Mouse (Mus musculus) lung, adult 2 months (tissue): Measurements from ENCODE around the gene Blmh. TPM values are rescaled to one million over a fixed set of nuclear protein-coding genes. Genes with fewer than 3 reads are reported as not detected.
"Not testable (repeated sequence)": the region's sequence is repeated elsewhere in the genome, so short reads cannot be mapped to it uniquely, and the experiment has no call there.

Source experiments
- DNase-seq: peaks from one replicate; pipeline ENCODE4 v3.0.0; 2022
- H3K4me1 ChIP-seq: fragments of 200-500 bp; 2 replicates; pipeline ENCODE4 v1.6.1; 2011; ENCODE audit warnings: low read length; ENCODE audit not compliant: control insufficient read depth, insufficient read depth
- H3K4me3 ChIP-seq: fragments of 200-500 bp; replicated peaks from 2 replicates; pipeline ENCODE3; 2011; ENCODE audit warnings: low read depth, mild to moderate bottlenecking, control low read depth, low read length; ENCODE audit errors: extremely low read depth
- CTCF ChIP-seq: fragments of 200-500 bp; IDR thresholded peaks from 2 replicates; pipeline ENCODE4 v1.5.1; 2011; ENCODE audit warnings: mild to moderate bottlenecking, low read length, control low read depth; ENCODE audit not compliant: insufficient read depth
- POLR2A ChIP-seq: fragments of 200-500 bp; IDR thresholded peaks from 2 replicates; pipeline ENCODE4 v1.6.1; 2011; ENCODE audit warnings: low read depth, mild to moderate bottlenecking, control low read depth, low read length, borderline replicate concordance; ENCODE audit errors: extremely low read depth
- WGBS: fragments of 180-500 bp; shearing (Covaris S2); methylation state at CpG from one replicate; pipeline ENCODE4 v1.1.7; 2018; 5-methylcytosine and 5-hydroxymethylcytosine counted together
- polyA plus RNA-seq: library from polyadenylated mRNA; depleted of rRNA; stranded (reverse); fragments of >200 nt; gene quantifications from 2 replicates; pipeline ENCODE4 v1.2.3, GENCODE M21; 2012

Gene Blmh
- polyA plus RNA-seq, 1 experiment: 20.1 TPM

DNA sequence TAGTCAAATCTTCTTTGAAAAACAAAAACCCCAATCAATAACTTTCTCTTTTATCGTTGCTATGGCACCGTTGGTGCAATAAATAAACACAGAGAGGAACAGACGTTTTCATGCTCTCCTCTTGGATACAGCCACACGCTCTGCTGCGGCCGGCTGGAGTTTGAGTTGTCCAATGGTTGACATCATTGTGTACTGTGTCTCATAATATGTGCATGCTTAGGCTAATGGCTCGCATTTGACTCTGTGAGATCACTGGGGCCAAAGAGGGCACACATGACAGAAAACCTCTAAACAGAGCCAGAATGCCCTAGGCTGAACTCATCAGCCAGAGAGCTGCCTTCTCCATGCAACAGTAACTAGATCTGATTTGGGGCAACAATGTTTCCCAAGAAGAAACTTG is 10.2 kb upstream of the Blmh start:
- H3K4me1 ChIP-seq: no peaks in the 10 kb centered on the region; the same call in 1 of the 2 replicates
- no peak overlapping the region for H3K4me3 ChIP-seq
- no peak for DNase-seq
- TF ChIP-seq CTCF (no peak), POLR2A (no peak)
- 39% methylated on average over 7 of the region's 7 CpGs for WGBS

DNA sequence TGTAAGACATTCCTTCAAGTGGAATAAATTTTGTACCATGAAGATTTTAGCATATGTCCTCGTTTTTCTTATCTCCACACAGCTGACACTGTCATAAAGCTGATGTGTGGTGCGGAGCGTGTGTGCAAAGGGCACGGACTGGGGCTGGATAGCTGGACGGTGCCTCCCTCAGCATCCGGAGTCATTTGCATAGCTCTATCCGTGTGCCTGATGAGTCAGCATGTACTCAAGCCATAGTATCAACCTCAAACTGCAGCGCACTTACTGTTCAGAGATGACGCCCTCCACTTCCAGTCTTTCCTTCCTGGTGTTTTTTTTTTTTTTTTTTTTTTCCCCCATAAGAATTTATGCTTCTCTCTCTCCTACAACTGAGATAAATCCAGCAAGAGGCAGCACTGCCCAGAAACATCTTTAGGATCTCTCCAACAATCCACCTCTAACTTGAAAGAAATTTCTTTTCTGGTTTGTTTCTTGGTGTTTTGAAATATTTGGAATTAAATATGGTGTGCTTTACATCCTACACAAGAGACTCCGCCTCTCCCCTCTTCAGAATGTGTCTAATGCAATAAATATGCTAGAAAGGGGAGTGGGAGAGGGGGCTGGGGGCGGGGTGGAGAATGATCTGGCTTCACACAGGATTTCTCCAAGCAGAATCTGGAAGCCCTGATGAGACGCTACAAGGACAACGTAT is 7.9 kb upstream of the Blmh start:
- TF ChIP-seq POLR2A (no peak), CTCF (no peak)
- Histone ChIP-seq H3K4me1 (no peaks in the 10 kb centered on the region; the same call in 1 of the 2 replicates), H3K4me3 (no peak overlapping the region)
- no peak for DNase-seq
- WGBS: 30% methylated on average over 13 of the region's 13 CpGs

DNA sequence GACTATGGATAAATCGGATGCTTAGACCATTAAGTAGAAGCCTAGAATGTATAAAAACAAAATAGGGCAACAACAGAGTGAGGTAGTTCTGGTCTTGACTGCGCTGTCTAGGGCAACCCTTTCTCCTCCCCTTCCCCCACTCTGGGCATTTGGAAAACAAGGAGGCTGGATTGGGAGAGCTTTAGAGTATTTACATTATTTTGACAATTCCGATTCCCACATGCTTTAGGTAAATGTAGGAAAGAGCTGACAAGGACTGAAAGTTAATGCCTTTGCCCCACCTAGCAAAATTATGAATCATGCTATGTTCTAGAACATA is 7.4 kb upstream of the Blmh start:
- no peak for TF ChIP-seq POLR2A
- no peak for TF ChIP-seq CTCF
- DNase-seq: no peak
- no peaks in the 10 kb centered on the region; the same call in 1 of the 2 replicates for H3K4me1 ChIP-seq
- H3K4me3 ChIP-seq: no peak overlapping the region
- 62% methylated on average over 3 of the region's 3 CpGs for WGBS

DNA sequence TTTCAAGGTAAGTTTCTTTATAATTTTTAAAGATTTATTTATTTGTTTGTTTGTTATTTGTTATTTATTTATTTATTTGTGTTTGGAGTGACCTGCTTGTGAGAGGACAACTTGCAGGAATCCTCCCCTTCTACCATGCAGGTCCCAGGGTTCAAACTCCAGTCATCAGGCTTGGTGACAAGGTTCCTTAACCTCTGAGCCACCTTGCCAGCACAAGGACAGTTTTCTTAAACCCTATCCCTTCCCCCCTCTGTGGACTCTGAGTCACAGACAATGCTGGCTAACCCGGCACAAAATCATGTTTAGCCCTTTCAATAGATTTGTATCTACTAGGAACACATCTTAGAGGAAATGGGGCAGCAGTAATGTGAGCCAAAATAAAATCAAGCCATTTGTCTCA is 4.0 kb upstream of the Blmh start:
- 35% methylated on average over 1 of the region's 1 CpGs for WGBS
- TF ChIP-seq POLR2A (no peak), CTCF (no peak)
- no peaks in the 10 kb centered on the region for H3K4me1 ChIP-seq
- no peak overlapping the region for H3K4me3 ChIP-seq
- no peak for DNase-seq

DNA sequence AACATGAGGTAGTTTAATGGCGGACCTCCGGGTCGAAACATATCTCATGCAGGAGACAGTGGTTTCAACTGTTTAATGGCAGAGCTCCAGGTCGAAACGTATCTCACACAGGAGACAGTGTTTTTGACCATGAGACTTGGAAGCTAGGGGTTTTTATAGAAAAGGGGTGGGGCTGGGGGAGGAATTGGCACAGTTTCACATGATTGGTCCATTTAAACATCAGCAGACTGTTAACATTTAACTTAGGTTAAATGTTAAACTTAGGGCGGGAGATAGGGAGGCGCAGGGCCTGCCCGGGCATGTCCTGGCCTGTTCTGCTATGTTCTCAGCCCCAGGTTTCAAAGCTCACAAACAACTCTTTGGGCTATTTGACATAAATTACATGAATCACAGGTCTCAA is 4.0 kb downstream of the Blmh start:
- not testable (repeated sequence) for H3K4me1 ChIP-seq, DNase-seq, H3K4me3 ChIP-seq
- WGBS: 87% methylated on average over 8 of the region's 8 CpGs

DNA sequence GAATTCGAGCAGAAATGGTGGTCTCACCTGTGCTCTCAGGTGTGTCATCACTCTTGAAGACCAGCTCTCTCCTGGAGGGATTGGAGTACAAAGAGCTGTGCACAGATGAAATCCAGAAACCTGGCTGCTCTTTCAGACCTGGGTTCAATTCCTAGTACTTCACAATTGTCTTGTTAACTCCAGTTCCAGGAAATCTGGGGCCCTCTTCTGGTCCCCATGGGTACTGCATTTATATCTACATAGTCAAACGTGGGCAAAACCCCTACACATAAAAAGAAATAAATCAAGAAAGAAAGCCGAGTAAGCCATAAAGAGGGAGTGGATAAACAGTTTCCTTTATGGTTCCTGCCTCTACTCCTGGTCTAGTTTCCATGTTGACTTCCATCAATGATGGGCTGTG is 8.6 kb downstream of the Blmh start:
- 60% methylated on average over 3 of the region's 3 CpGs for WGBS
- no peak for TF ChIP-seq POLR2A
- TF ChIP-seq CTCF: no peak
- no peak overlapping the region for H3K4me3 ChIP-seq
- no peak for DNase-seq
- no peaks in the 10 kb centered on the region for H3K4me1 ChIP-seq

DNA sequence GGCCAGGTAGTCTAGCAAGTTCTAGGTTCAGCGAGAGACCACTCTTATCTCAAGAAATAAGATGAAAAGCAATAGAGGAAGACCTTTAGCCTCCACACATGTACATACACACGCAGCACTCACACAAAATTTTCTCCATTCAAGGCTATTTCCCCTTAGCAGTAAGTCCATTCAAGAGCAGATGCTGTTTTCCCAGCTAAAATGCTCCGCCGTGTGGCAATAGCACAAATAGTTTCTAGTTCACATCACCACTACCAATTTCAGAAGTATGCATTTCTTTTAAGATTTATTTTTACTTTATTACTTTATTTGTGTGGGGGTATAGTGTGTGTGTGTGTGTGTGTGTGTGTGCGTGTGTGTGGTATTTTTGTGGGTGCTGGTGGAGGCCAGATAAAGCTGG is 12.0 kb downstream of the Blmh start:
- no peak for DNase-seq

DNA sequence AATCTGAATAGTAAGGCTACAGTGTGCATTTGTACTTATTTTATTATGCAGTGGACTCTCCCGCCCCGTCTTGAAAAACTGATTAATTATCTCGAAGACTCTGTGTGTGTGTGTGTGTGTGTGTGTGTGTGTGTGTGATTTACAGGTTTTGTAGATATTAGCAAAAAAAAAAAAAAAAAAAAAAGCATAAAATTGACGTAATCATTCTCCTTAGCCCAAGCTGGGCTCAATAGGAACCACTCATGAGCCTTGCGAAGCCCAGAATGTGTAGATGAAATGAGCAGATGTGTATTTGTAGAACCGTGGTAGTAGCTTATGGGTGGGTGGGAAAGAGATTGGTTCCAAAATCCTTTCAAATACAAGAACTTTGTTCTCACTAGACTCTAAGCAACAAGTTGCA is 20.2 kb downstream of the Blmh start:
- no peak for TF ChIP-seq CTCF
- TF ChIP-seq POLR2A: no peak
- H3K4me1 ChIP-seq: peaks cover 8% of the 10 kb centered on the region
- WGBS: 65% methylated on average over 6 of the region's 6 CpGs
- DNase-seq: no peak
- H3K4me3 ChIP-seq: peak overlapping the region; percentile 13

More for the DNA sequence above, 12.0 kb downstream of the Blmh start:
- Histone ChIP-seq H3K4me3 (no peak overlapping the region), H3K4me1 (no peaks in the 10 kb centered on the region)
- 64% methylated on average over 5 of the region's 5 CpGs for WGBS
- TF ChIP-seq POLR2A (no peak), CTCF (no peak)

DNA sequence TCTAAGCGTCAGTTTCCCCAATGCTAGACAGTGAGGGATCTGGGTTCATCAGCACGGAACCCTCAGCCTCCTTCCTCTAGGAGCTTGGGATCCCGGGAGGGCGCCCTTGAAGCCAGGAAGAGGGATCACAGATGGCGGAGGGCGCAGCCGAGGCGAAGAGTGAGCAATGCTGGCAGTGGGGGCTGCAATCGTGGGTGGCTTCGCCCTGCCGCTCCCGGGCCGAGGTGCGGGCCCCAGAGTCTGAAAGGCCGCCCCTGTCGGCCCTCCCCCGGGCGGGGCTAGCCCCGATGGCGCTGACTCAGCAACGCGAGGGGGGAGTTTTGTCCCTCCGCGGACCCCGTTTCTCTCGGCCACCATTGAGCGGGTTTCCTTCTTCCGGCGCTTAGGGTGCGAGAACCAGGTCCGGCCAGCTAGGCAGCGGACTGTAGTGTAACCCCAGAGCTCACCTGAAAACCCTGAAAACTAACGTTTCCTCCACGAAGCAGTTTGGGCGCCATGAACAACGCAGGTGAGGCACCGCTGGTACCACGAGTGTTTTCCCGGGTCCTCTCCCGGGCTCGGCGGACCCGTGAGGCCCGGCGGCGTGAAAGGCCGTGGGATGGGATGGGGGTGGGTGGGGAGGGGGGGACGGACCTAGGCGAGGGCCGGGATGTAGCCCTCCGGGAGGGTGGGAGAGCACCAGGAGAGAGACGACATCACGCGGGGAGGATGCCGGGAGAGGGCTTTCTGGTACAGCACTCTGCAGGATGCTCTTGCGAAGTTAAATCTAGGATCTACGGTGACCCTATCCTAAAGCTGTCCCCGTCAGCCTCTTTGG is 21.0 kb downstream of the Blmh start:
- TF ChIP-seq POLR2A: peak; percentile 77
- TF ChIP-seq CTCF: no peak
- Histone ChIP-seq H3K4me3 (peak overlapping the region; percentile 93), H3K4me1 (peaks cover 8% of the 10 kb centered on the region)
- WGBS: 1% methylated on average over 58 of the region's 58 CpGs
- DNase-seq: peak; percentile 96

DNA sequence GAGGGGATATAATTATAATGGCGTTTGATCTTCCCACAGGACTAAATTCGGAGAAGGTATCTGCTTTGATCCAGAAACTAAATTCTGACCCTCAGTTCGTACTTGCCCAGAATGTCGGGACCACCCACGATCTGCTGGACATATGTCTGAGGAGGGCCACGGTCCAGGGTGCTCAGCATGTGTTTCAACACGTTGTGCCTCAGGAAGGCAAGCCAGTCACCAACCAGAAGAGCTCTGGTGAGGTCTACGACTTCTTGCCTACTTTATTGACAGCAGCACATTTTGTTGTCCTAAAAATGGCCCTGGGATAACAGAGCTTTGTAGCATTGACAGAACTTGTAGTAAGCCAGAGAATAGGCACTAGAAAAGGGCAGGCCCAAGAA is 21.6 kb downstream of the Blmh start:
- Histone ChIP-seq H3K4me1 (peaks cover 8% of the 10 kb centered on the region), H3K4me3 (peak overlapping the region; percentile 93)
- TF ChIP-seq POLR2A: no peak
- no peak for TF ChIP-seq CTCF
- 3% methylated on average over 8 of the region's 8 CpGs for WGBS
- no peak for DNase-seq
